Mouse (Mus musculus): ENCODE data around the gene Gm13539.
"Not testable (repeated sequence)": the region's sequence is repeated elsewhere in the genome, so short reads cannot be mapped to it uniquely, and the experiment has no call there.

Gene Gm13539

GRCm38 (mm10) chr2:25781957-25782356, at the start of gene Gm13539:
Gene Gm13539 (plus strand): TSS chr2:25782257.
- DNase-seq (ENCODE audit: low spot score): no peak

- no peak for DNase-seq (ENCODE audit: low spot score)
These were observed 48.7 kb upstream of the Gm13539 start for GRCm38 (mm10) chr2:25733199-25733930.

- not testable (repeated sequence) for DNase-seq (ENCODE audit: low spot score)
These were observed 45.3 kb upstream of the Gm13539 start, which contains the start of gene Obp2b for GRCm38 (mm10) chr2:25736709-25737108. Gene Obp2b (plus strand): TSS chr2:25737009.

- DNase-seq (ENCODE audit: low spot score): no peak
These were observed 40.4 kb upstream of the Gm13539 start for GRCm38 (mm10) chr2:25741671-25742070.

- DNase-seq (ENCODE audit: low spot score): no peak
These were observed 27.9 kb upstream of the Gm13539 start for GRCm38 (mm10) chr2:25754201-25754600.

GRCm38 (mm10) chr2:25758064-25758625, 23.9 kb upstream of the Gm13539 start:
- no peak for DNase-seq (ENCODE audit: low spot score)

- DNase-seq (ENCODE audit: low spot score): no peak
These were observed 16.8 kb upstream of the Gm13539 start, which contains the start of gene Lcn3 for GRCm38 (mm10) chr2:25765269-25765668. Gene Lcn3 (plus strand): TSS chr2:25765569.

- DNase-seq (ENCODE audit: low spot score): no peak
These were observed 14.3 kb upstream of the Gm13539 start for GRCm38 (mm10) chr2:25767764-25768163.

GRCm38 (mm10) chr2:25773507-25773906, 8.6 kb upstream of the Gm13539 start:
- DNase-seq (ENCODE audit: low spot score): no peak

GRCm38 (mm10) chr2:25774640-25775039, 7.4 kb upstream of the Gm13539 start:
- no peak for DNase-seq (ENCODE audit: low spot score)

- DNase-seq (ENCODE audit: low spot score): no peak
These were observed 6.1 kb upstream of the Gm13539 start for GRCm38 (mm10) chr2:25775991-25776390.

GRCm38 (mm10) chr2:25776717-25777116, 5.3 kb upstream of the Gm13539 start, which contains the start of gene Lcn11:
Gene Lcn11 (plus strand): TSS chr2:25777017.
- no peak for DNase-seq (ENCODE audit: low spot score)

GRCm38 (mm10) chr2:25779076-25779475, 3.0 kb upstream of the Gm13539 start:
- no peak for DNase-seq (ENCODE audit: low spot score)

- DNase-seq (ENCODE audit: low spot score): no peak
These were observed 1.1 kb upstream of the Gm13539 start for GRCm38 (mm10) chr2:25780921-25781320.

GRCm38 (mm10) chr2:25785573-25786322, 3.7 kb downstream of the Gm13539 start:
- no peak for DNase-seq (ENCODE audit: low spot score)

GRCm38 (mm10) chr2:25789092-25789491, 7.0 kb downstream of the Gm13539 start:
- DNase-seq (ENCODE audit: low spot score): no peak

- no peak for DNase-seq (ENCODE audit: low spot score)
These were observed 15.6 kb downstream of the Gm13539 start for GRCm38 (mm10) chr2:25797635-25798034.

- DNase-seq (ENCODE audit: low spot score): no peak
These were observed 16.0 kb downstream of the Gm13539 start for GRCm38 (mm10) chr2:25798065-25798464.

GRCm38 (mm10) chr2:25811711-25812110, 29.7 kb downstream of the Gm13539 start:
- no peak for DNase-seq (ENCODE audit: low spot score)

- DNase-seq (ENCODE audit: low spot score): no peak
These were observed 31.3 kb downstream of the Gm13539 start for GRCm38 (mm10) chr2:25813364-25813763.

GRCm38 (mm10) chr2:25815748-25816147, 33.7 kb downstream of the Gm13539 start, which contains the start of gene Glt6d1:
Gene Glt6d1 (minus strand): TSS chr2:25815848.
- not testable (repeated sequence) for DNase-seq (ENCODE audit: low spot score)

GRCm38 (mm10) chr2:25822806-25823205, 40.7 kb downstream of the Gm13539 start, which contains the start of gene Lcn9:
Gene Lcn9 (plus strand): TSS chr2:25823153.
- no peak for DNase-seq (ENCODE audit: low spot score)

- no peak for DNase-seq (ENCODE audit: low spot score)
These were observed 42.7 kb downstream of the Gm13539 start for GRCm38 (mm10) chr2:25824751-25825150.

Measured in ovary, postnatal 36 days (tissue).